ENCODE assay signal across 21 mouse cellular contexts in the genomic region with DNA sequence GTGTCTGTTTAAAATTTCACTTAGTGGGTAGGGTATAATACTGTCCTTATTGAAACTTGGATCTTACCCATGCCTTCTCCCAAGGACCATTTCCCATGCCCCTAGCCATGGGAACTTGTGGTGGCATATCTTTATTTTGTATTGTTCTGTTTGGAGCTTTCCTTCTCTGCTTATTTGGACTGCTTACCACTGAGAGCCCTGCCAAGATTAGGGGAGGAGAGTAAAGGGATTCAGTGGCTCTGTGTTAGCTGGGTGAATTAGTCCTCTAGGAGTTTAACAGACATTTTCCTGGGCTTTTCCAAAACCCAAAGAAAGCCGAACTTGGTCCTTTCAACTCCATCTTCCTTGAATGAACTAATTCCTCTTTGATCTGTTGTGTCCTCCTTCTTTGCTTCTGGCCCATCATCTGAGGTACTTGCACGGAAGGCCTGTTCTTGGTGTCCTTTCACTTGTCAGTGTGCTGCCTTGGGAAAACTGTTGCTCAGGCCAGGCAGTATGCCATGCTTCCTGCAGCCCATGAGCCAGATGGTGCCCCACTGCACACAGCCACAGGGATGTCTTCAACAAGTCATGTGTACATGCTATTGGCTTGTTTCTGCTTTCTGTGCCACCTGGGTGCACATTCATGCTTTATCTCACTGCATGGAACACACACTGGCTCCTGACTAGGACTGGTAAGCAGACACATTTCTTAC. TPM values are rescaled to one million over a fixed set of nuclear protein-coding genes. Genes with fewer than 3 reads are reported as not detected.
DNase-seq lines count a peak whose midpoint lies in the region; ATAC-seq lines count a peak whose summit lies in the region.
"Had no signal": no experiment of that assay in that cellular context is flagged by ENCODE, and none has a peak within 500 bp of the region (broad histone marks: within the 10 kb centered on the region; RNA-seq: fewer than 3 reads in every experiment).

No protein-coding gene starts in this region.

- no peak for ATAC-seq in cerebellum, adult (ENCODE audit: insufficient number of reproducible peaks, low FRiP score, low TSS enrichment)
- ATAC-seq in kidney, embryonic 14.5 days (ENCODE audit: low FRiP score, low TSS enrichment), result no peak
- ATAC-seq: CD4-positive, CD25-positive, alpha-beta regulatory T cell, adult 4 months; liver, postnatal 0 days had no signal

- no peaks in the 10 kb centered on the region for H3K9me3 ChIP-seq in kidney, embryonic 14.5 days (ENCODE audit: control insufficient read depth, low read length)
- H3K9me3 ChIP-seq: heart, embryonic 13.5 days; kidney, embryonic 15.5 days; neural tube, embryonic 15.5 days had no signal

- no peak overlapping the region for H3K9ac ChIP-seq in kidney, embryonic 14.5 days (ENCODE audit: low read depth, low read length)
- H3K9ac ChIP-seq: heart, embryonic 13.5 days; kidney, embryonic 15.5 days; liver, postnatal 0 days; neural tube, embryonic 15.5 days had no signal

- H3K4me3 ChIP-seq in kidney, embryonic 14.5 days (ENCODE audit: low read length), result no peak overlapping the region
- H3K4me3 ChIP-seq: erythroblast, embryonic 14.5 days; heart, embryonic 13.5 days; kidney, embryonic 15.5 days; myocyte; neural tube, embryonic 15.5 days had no signal

- no peaks in the 10 kb centered on the region for H3K4me1 ChIP-seq in kidney, embryonic 14.5 days (ENCODE audit: control insufficient read depth, insufficient read depth, low read length)
- H3K4me1 ChIP-seq: kidney, embryonic 15.5 days; neural tube, embryonic 15.5 days had no signal

- intact Hi-C loops in left cerebral cortex, postnatal 4 days (cut with DNase I), result no loop called here

- H3K27ac ChIP-seq in kidney, embryonic 14.5 days (ENCODE audit: low read depth, low read length), result no peak overlapping the region
- H3K27ac ChIP-seq: heart, embryonic 13.5 days; kidney, embryonic 15.5 days; neural tube, embryonic 15.5 days had no signal

- H3K36me3 ChIP-seq in kidney, embryonic 14.5 days (ENCODE audit: control insufficient read depth, insufficient read depth, low read length), result no peaks in the 10 kb centered on the region
- H3K36me3 ChIP-seq: neural tube, embryonic 15.5 days had no signal

- DNase-seq in cerebellum, adult 11-12 months, result peak; percentile 28
- peak; percentile 26 to 39 for DNase-seq in frontal cortex, postnatal 10 days (ENCODE audit: low spot score in 2 of 2)
- no peak for DNase-seq in frontal cortex, postnatal 14 days (ENCODE audit: low spot score in 2 of 2)
- peak; percentile 76 for DNase-seq in left cerebral cortex, postnatal 4 days
- DNase-seq in left cerebral cortex, adult 9 months (ENCODE audit: low spot score in 2 of 2), result no peak
- DNase-seq in brain, embryonic 18.5 days (ENCODE audit: low read depth, low spot score), result peak; percentile 32
- DNase-seq: adrenal gland, postnatal 36 days; heart, postnatal 36 days; liver; liver, postnatal 0 days; spleen, adult 18-20 months; thymus, adult 18-20 months had no signal

- 85% methylated on average over 2 of the region's 2 CpGs for WGBS in kidney, embryonic 14.5 days

- no peak overlapping the region for H3K4me2 ChIP-seq in kidney, embryonic 14.5 days (replicated peaks; ENCODE audit: low read depth, low read length)
- H3K4me2 ChIP-seq: heart, embryonic 13.5 days; kidney, embryonic 15.5 days; midbrain, embryonic 11.5 days; neural tube, embryonic 15.5 days had no signal

- H3K27me3 ChIP-seq in kidney, embryonic 14.5 days (ENCODE audit: control insufficient read depth, insufficient read depth, low read length), result no peaks in the 10 kb centered on the region
- H3K27me3 ChIP-seq: heart, embryonic 13.5 days; kidney, embryonic 15.5 days; neural tube, embryonic 15.5 days had no signal

RNA-seq across cellular contexts. Expression of a gene that starts 12.2 kb away (rescaled TPM):
- total RNA-seq in left cerebral cortex, postnatal 4 days (2021), result 10 to 100 TPM; 17.3 to 19.9 TPM
- 28.4 and 29.9 TPM in 2 replicates for polyA plus RNA-seq in kidney, embryonic 14.5 days (2014; fragmentation: Nextera tagmentation; extraction: Ambion mirVana)

RNA-seq across cellular contexts. Expression of a gene that starts 12.3 kb away (rescaled TPM):
- total RNA-seq in left cerebral cortex, postnatal 4 days (2021), result 10 to 100 TPM; 29.5 to 31.5 TPM
- 29.4 and 31.7 TPM in 2 replicates for polyA plus RNA-seq in kidney, embryonic 14.5 days (2014; fragmentation: Nextera tagmentation; extraction: Ambion mirVana)

Comparison
In these comparisons a context has a peak if more than half of its experiments do, and no peak if none do; other contexts are left out.
1. DNase-seq: peak in cerebellum, adult 11-12 months (single experiment), frontal cortex, postnatal 10 days (2 of 2), left cerebral cortex, postnatal 4 days (single experiment) and brain, embryonic 18.5 days (single experiment); none in frontal cortex, postnatal 14 days (0 of 2) and left cerebral cortex, adult 9 months (0 of 2).